Mouse (Mus musculus) liver, embryonic 11.5 days (tissue): ENCODE measurements at regions not wholly inside any gene's neighbourhood (a gene's known extent, or its start where the extent isn't known, plus 50 kb on each side); places are given as distances from the start of the nearest gene placed in this dataset.

Experiments
- ATAC-seq: fragments of 200-750 bp; cut with Nextera tagmentation; replicated peaks from 2 replicates; pipeline ENCODE4 v1.8.0; 2017; ENCODE audit warnings: moderate number of reproducible peaks, mild to moderate bottlenecking, moderate TSS enrichment, moderate library complexity; ENCODE audit not compliant: low FRiP score
- DNase-seq: peaks from one replicate; pipeline ENCODE4 v3.0.0-alpha.2; 2017; ENCODE audit warnings: low spot score
- H3K27ac ChIP-seq: fragments of 300-500 bp; sonication (generic); 2 replicates; pipeline ENCODE4 v1.5.1; 2014; ENCODE audit warnings: mild to moderate bottlenecking, low read depth, low read length, control low read depth
- H3K27me3 ChIP-seq: fragments of 300-500 bp; sonication (generic); replicated peaks from 2 replicates; pipeline ENCODE4 v1.6.1; 2014; ENCODE audit warnings: low read length, mixed read lengths; ENCODE audit not compliant: control insufficient read depth, insufficient read depth
- H3K36me3 ChIP-seq: fragments of 300-500 bp; sonication (generic); 2 replicates; pipeline ENCODE4 v1.6.1; 2014; ENCODE audit warnings: mild to moderate bottlenecking, low read length, moderate library complexity, mixed read lengths; ENCODE audit not compliant: control insufficient read depth, insufficient read depth
- H3K4me1 ChIP-seq: fragments of 300-500 bp; sonication (generic); replicated peaks from 2 replicates; pipeline ENCODE4 v1.6.1; 2014; ENCODE audit warnings: low read length, mixed read lengths; ENCODE audit not compliant: control insufficient read depth, insufficient read depth
- H3K4me2 ChIP-seq: fragments of 300-500 bp; sonication (generic); 2 replicates; pipeline ENCODE4 v1.6.1; 2014; ENCODE audit warnings: mild to moderate bottlenecking, control low read depth, moderate library complexity
- H3K4me3 ChIP-seq: fragments of 300-500 bp; sonication (generic); 2 replicates; pipeline ENCODE4 v1.5.1; 2014; ENCODE audit warnings: low read depth, low read length, control low read depth
- H3K9ac ChIP-seq: fragments of 300-500 bp; sonication (generic); 2 replicates; pipeline ENCODE4 v1.6.1; 2014; ENCODE audit warnings: low read depth, low read length, control low read depth
- H3K9me3 ChIP-seq: fragments of 300-500 bp; sonication (generic); 2 replicates; pipeline ENCODE4 v1.6.1; 2016; ENCODE audit warnings: low read length, inconsistent platforms, mixed read lengths; ENCODE audit not compliant: control insufficient read depth
- WGBS: fragments of 180-500 bp; shearing (Covaris S2); extraction: QIAGEN DNeasy Blood & Tissue Kit; methylation state at CpG from one replicate; pipeline ENCODE4 v1.1.7; 2014; 5-methylcytosine and 5-hydroxymethylcytosine counted together

- Histone ChIP-seq H3K4me1 (no peaks in the 10 kb centered on the region), H3K27me3 (no peaks in the 10 kb centered on the region), H3K9me3 (no peaks in the 10 kb centered on the region; the same call in 1 of the 2 replicates), H3K4me2 (no peak overlapping the region), H3K9ac (no peak overlapping the region), H3K4me3 (no peak overlapping the region), H3K27ac (no peak overlapping the region), H3K36me3 (no peaks in the 10 kb centered on the region)
- DNase-seq (no peak), ATAC-seq (no peak)
- WGBS = 83% methylated on average over 8 of the region's 8 CpGs
These were observed 84.1 kb upstream of the Armc2 start for GRCm38 (mm10) chr10:42102320-42102719.

DNA sequence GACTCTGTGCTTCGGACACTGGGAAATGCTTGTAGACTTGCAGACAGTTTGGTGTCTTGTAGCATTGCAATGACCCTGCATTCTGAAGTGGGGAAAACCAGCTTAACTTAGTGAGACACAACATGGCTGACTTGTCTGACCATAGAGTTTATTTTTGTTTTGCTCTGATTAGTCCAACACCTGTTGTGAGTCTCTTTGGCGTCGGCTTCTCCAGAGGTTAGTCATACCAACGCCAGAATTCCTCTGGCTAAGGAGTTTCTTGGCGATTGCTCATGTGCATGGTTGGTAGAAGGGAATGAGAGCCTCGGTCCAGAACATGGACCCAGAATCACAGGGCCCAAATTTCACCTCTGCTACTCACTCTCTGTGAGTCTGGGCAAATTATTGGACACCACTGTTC is 82.9 kb upstream of the Armc2 start:
- no peaks in the 10 kb centered on the region for H3K4me1 ChIP-seq
- WGBS = 85% methylated on average over 6 of the region's 6 CpGs
- no peak for ATAC-seq
- no peak overlapping the region for H3K9ac ChIP-seq
- no peaks in the 10 kb centered on the region for H3K27me3 ChIP-seq
- H3K4me3 ChIP-seq = no peak overlapping the region
- no peak overlapping the region for H3K27ac ChIP-seq
- no peaks in the 10 kb centered on the region; the same call in 1 of the 2 replicates for H3K9me3 ChIP-seq
- H3K36me3 ChIP-seq = no peaks in the 10 kb centered on the region
- no peak overlapping the region for H3K4me2 ChIP-seq
- DNase-seq = no peak

DNA sequence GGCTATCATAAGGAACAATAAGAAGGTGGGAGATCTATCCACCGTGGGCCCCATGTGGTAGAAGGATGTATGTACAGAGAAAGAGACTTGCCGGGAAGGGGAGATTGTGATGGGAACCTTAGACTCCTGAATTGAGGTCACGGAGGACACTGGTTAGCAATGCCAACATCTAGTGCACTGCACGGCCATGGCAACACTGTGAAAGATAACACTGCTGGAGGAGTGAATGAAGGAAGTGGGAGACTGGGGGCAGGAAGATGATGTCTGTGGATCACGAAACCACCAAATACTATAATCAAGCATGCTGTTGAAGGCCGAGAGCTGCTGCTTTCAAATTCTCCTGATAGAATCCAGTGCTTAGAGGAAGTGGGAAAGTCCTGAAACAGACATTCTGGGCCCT is 78.7 kb upstream of the Armc2 start:
- Histone ChIP-seq H3K27me3 (no peaks in the 10 kb centered on the region), H3K4me1 (peaks cover 2% of the 10 kb centered on the region; the same call in 1 of the 2 replicates), H3K27ac (no peak overlapping the region), H3K9ac (no peak overlapping the region), H3K9me3 (no peaks in the 10 kb centered on the region), H3K4me2 (no peak overlapping the region), H3K36me3 (no peaks in the 10 kb centered on the region), H3K4me3 (no peak overlapping the region)
- DNase-seq = no peak
- ATAC-seq = no peak
- 63% methylated on average over 6 of the region's 6 CpGs for WGBS

DNA sequence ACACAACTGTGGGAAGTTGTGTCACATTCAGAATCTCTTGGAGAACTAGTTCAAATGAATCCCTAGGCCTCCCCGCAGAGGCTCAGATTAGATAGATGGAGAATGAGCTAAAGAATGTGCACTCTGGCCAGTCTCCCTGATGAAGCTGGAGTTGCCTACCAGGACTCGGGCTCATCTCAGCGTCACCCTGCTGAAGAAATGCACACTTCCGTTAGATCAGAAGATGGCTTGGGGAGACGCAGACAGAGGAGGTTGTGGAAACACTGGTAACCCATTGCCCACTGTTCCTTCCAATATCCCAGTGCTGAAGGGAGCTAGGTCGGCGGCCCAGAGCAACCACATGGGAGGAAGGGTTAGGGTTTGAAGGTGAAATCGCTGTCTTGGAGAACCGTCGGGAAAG is 77.7 kb upstream of the Armc2 start:
- no peak overlapping the region for H3K4me3 ChIP-seq
- DNase-seq = no peak
- no peaks in the 10 kb centered on the region for H3K9me3 ChIP-seq

GRCm38 (mm10) chr10:42094274-42095000 is 76.2 kb upstream of the Armc2 start:
- ATAC-seq (no peak), DNase-seq (no peak)
- Histone ChIP-seq H3K4me2 (no peak overlapping the region), H3K36me3 (no peaks in the 10 kb centered on the region), H3K27ac (no peak overlapping the region), H3K9ac (no peak overlapping the region), H3K4me3 (no peak overlapping the region), H3K27me3 (no peaks in the 10 kb centered on the region), H3K4me1 (peaks cover 14% of the 10 kb centered on the region), H3K9me3 (no peaks in the 10 kb centered on the region)
- WGBS = 83% methylated on average over 24 of the region's 24 CpGs

More for the DNA sequence above, 77.7 kb upstream of the Armc2 start:
- Histone ChIP-seq H3K27me3 (no peaks in the 10 kb centered on the region), H3K4me2 (no peak overlapping the region), H3K27ac (no peak overlapping the region), H3K4me1 (peaks cover 11% of the 10 kb centered on the region), H3K9ac (no peak overlapping the region), H3K36me3 (no peaks in the 10 kb centered on the region)
- no peak for ATAC-seq
- WGBS = 90% methylated on average over 10 of the region's 10 CpGs

- no peak overlapping the region for H3K27ac ChIP-seq
- no peak for DNase-seq
- no peaks in the 10 kb centered on the region for H3K27me3 ChIP-seq
- H3K4me3 ChIP-seq = no peak overlapping the region
- H3K9me3 ChIP-seq = no peaks in the 10 kb centered on the region
- WGBS = 83% methylated on average over 8 of the region's 8 CpGs
- no peak overlapping the region for H3K4me2 ChIP-seq
- no peak overlapping the region for H3K9ac ChIP-seq
- no peaks in the 10 kb centered on the region for H3K36me3 ChIP-seq
- peaks cover 17% of the 10 kb centered on the region for H3K4me1 ChIP-seq
- no peak for ATAC-seq
These were observed 75.0 kb upstream of the Armc2 start for GRCm38 (mm10) chr10:42093176-42093759.

GRCm38 (mm10) chr10:42092500-42092899 is 74.3 kb upstream of the Armc2 start:
- peaks cover 17% of the 10 kb centered on the region for H3K4me1 ChIP-seq
- no peaks in the 10 kb centered on the region for H3K27me3 ChIP-seq
- no peaks in the 10 kb centered on the region for H3K36me3 ChIP-seq
- ATAC-seq (no peak), DNase-seq (no peak)
- H3K9me3 ChIP-seq = no peaks in the 10 kb centered on the region
- no peak overlapping the region for H3K4me3 ChIP-seq
- H3K4me2 ChIP-seq = no peak overlapping the region
- 82% methylated on average over 6 of the region's 6 CpGs for WGBS
- no peak overlapping the region for H3K9ac ChIP-seq
- no peak overlapping the region for H3K27ac ChIP-seq

- Histone ChIP-seq H3K9ac (no peak overlapping the region), H3K27me3 (no peaks in the 10 kb centered on the region), H3K4me2 (peak overlapping the region; percentile 35), H3K27ac (0 out of 2 replicates have a peak overlapping the region, but pooled peaks have one; percentile 16), H3K9me3 (no peaks in the 10 kb centered on the region), H3K4me3 (no peak overlapping the region), H3K36me3 (no peaks in the 10 kb centered on the region), H3K4me1 (peaks cover 17% of the 10 kb centered on the region)
- DNase-seq (no peak), ATAC-seq (peak; percentile 88)
- 52% methylated on average over 11 of the region's 11 CpGs for WGBS
These were observed 73.4 kb upstream of the Armc2 start for GRCm38 (mm10) chr10:42091546-42092168.
